Comparison of ENCODE assay signal across 20 mouse cellular contexts in genomic region chr3:21546411-21546810, GRCm38 (mm10).
DNase-seq lines count a peak whose midpoint lies in the region; ATAC-seq and TF ChIP-seq lines count a peak whose summit lies in the region.
"Had no signal": no experiment of that assay in that cellular context is flagged by ENCODE, and none has a peak within 500 bp of the region (broad histone marks: within the 10 kb centered on the region; RNA-seq: fewer than 3 reads in every experiment).

No protein-coding gene starts in this region.

- no peaks in the 10 kb centered on the region for H3K36me3 ChIP-seq in forebrain, embryonic 10.5 days (replicated peaks)
- no peaks in the 10 kb centered on the region for H3K36me3 ChIP-seq in forebrain, embryonic 13.5 days (ENCODE audit: poor library complexity, severe bottlenecking)
- H3K36me3 ChIP-seq in midbrain, embryonic 16.5 days (ENCODE audit: control insufficient read depth, insufficient read depth, low read length), result no peaks in the 10 kb centered on the region
- no peaks in the 10 kb centered on the region for H3K36me3 ChIP-seq in midbrain, postnatal 0 days (ENCODE audit: insufficient read depth, low read length)
- H3K36me3 ChIP-seq: heart, embryonic 12.5 days; hindbrain, embryonic 15.5 days had no signal

- no peak overlapping the region for H3K4me3 ChIP-seq in forebrain, embryonic 10.5 days
- H3K4me3 ChIP-seq in forebrain, embryonic 13.5 days, result no peak overlapping the region
- no peak overlapping the region for H3K4me3 ChIP-seq in midbrain, embryonic 16.5 days (ENCODE audit: low read depth, low read length)
- no peak overlapping the region for H3K4me3 ChIP-seq in midbrain, postnatal 0 days (ENCODE audit: low read depth, low read length)
- H3K4me3 ChIP-seq: heart, embryonic 12.5 days; hindbrain, embryonic 15.5 days had no signal

- H3K27me3 ChIP-seq in forebrain, embryonic 10.5 days (ENCODE audit: poor library complexity, severe bottlenecking), result no peaks in the 10 kb centered on the region
- H3K27me3 ChIP-seq in forebrain, embryonic 13.5 days, result no peaks in the 10 kb centered on the region
- no peaks in the 10 kb centered on the region for H3K27me3 ChIP-seq in midbrain, embryonic 16.5 days (ENCODE audit: control insufficient read depth, insufficient read depth, low read depth, low read length)
- no peaks in the 10 kb centered on the region for H3K27me3 ChIP-seq in midbrain, postnatal 0 days (ENCODE audit: insufficient read depth, low read length)
- H3K27me3 ChIP-seq: heart, embryonic 12.5 days; hindbrain, embryonic 15.5 days had no signal

- H3K27ac ChIP-seq in forebrain, embryonic 10.5 days, result peak overlapping the region; percentile 60; the same call in 1 of the 2 replicates
- no peak overlapping the region for H3K27ac ChIP-seq in forebrain, embryonic 13.5 days
- H3K27ac ChIP-seq in midbrain, embryonic 16.5 days (ENCODE audit: low read length), result peak overlapping the region; percentile 33; the same call in 1 of the 2 replicates
- no peak overlapping the region for H3K27ac ChIP-seq in midbrain, postnatal 0 days (ENCODE audit: low read depth, low read length)
- H3K27ac ChIP-seq: hindbrain, embryonic 15.5 days had no signal

- no peak for DNase-seq in forebrain, embryonic 10.5 days (ENCODE audit: extremely low spot score, low spot score)
- DNase-seq in kidney, adult 11 months, result peak; percentile 12
- no peak for DNase-seq in kidney, adult 18-20 months
- DNase-seq in midbrain, postnatal 0 days (ENCODE audit: low spot score), result no peak
- DNase-seq in adrenal gland, postnatal 25 days, result no peak
- DNase-seq: adrenal gland, postnatal 10 days; cerebellum, adult 11-12 months; cerebellum, postnatal 25 days; heart, postnatal 14 days; liver, postnatal 0 days; lung, postnatal 10 days; spleen, adult 18-20 months; thymus, postnatal 25 days had no signal

- no peak for TF ChIP-seq CTCF in midbrain, postnatal 0 days (IDR thresholded peaks at IDR 0.05)

- H3K4me1 ChIP-seq in forebrain, embryonic 10.5 days, result peaks cover 31% of the 10 kb centered on the region
- no peaks in the 10 kb centered on the region for H3K4me1 ChIP-seq in forebrain, embryonic 13.5 days
- peaks cover 20% of the 10 kb centered on the region for H3K4me1 ChIP-seq in midbrain, embryonic 16.5 days (ENCODE audit: control insufficient read depth, insufficient read depth, low read length)
- no peaks in the 10 kb centered on the region for H3K4me1 ChIP-seq in midbrain, postnatal 0 days (ENCODE audit: insufficient read depth, low read length)

- H3K4me2 ChIP-seq in forebrain, embryonic 13.5 days, result no peak overlapping the region
- H3K4me2 ChIP-seq in midbrain, embryonic 16.5 days (ENCODE audit: low read length), result no peak overlapping the region
- H3K4me2 ChIP-seq in midbrain, postnatal 0 days (ENCODE audit: low read depth, low read length, poor library complexity, severe bottlenecking), result no peak overlapping the region
- H3K4me2 ChIP-seq: heart, embryonic 12.5 days; hindbrain, embryonic 15.5 days had no signal

- H3K9me3 ChIP-seq in forebrain, embryonic 10.5 days, result no peaks in the 10 kb centered on the region
- no peaks in the 10 kb centered on the region for H3K9me3 ChIP-seq in forebrain, embryonic 13.5 days (replicated peaks)
- H3K9me3 ChIP-seq in midbrain, embryonic 16.5 days (replicated peaks; ENCODE audit: control insufficient read depth, low read length, poor library complexity, severe bottlenecking), result no peaks in the 10 kb centered on the region
- H3K9me3 ChIP-seq in midbrain, postnatal 0 days (ENCODE audit: low read length), result no peaks in the 10 kb centered on the region
- H3K9me3 ChIP-seq: heart, embryonic 12.5 days; hindbrain, embryonic 15.5 days had no signal

- 56% methylated on average over 2 of the region's 2 CpGs for WGBS in forebrain, embryonic 10.5 days
- WGBS in forebrain, embryonic 13.5 days, result 40% methylated on average over 2 of the region's 2 CpGs
- 35% methylated on average over 2 of the region's 2 CpGs for WGBS in midbrain, embryonic 16.5 days
- WGBS in midbrain, postnatal 0 days, result 37% methylated on average over 2 of the region's 2 CpGs

- no peak overlapping the region for H3K9ac ChIP-seq in forebrain, embryonic 13.5 days
- H3K9ac ChIP-seq in midbrain, embryonic 16.5 days (ENCODE audit: low read depth, low read length), result no peak overlapping the region
- no peak overlapping the region for H3K9ac ChIP-seq in midbrain, postnatal 0 days (replicated peaks; ENCODE audit: low read length, poor library complexity, severe bottlenecking)
- H3K9ac ChIP-seq: heart, embryonic 12.5 days; hindbrain, embryonic 15.5 days; liver, postnatal 0 days had no signal

- no peak; the same call in 1 of the 2 replicates for ATAC-seq in forebrain, embryonic 13.5 days
- ATAC-seq in midbrain, embryonic 16.5 days, result no peak
- ATAC-seq in midbrain, postnatal 0 days (ENCODE audit: low FRiP score), result no peak
- ATAC-seq: activated CD4-positive, CD25-positive, alpha-beta regulatory T cell, adult 4 months; CD4-positive, CD25-positive, alpha-beta regulatory T cell, adult 4 months; intestine, postnatal 0 days; liver, postnatal 0 days had no signal

Comparison
In these comparisons a context has a peak if more than half of its experiments do, and no peak if none do; other contexts are left out.
1. H3K27ac ChIP-seq: peak in forebrain, embryonic 10.5 days (single experiment) and midbrain, embryonic 16.5 days (single experiment); none in forebrain, embryonic 13.5 days (single experiment) and midbrain, postnatal 0 days (single experiment).